21 mouse cellular contexts compared by ENCODE assay signal in the genomic region with DNA sequence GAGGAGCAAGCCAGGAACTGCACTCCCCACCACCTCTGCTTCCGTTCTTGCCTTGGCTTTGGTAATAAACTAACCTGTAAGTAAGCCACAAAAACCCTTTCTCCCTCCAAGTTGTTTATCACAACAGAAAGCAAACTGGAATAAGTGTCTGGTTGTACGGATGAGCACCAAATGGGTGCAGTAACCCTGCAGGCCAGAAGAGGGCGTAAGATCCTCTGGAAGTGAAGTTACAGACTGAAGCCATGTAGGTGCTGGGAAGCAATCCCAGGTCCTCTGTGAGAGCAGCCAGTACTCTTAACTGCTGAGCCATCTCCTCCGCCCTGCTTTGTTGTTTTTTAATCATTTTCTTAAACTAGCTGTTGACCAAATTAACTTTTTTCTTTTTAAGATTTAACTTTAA. TPM values are rescaled to one million over a fixed set of nuclear protein-coding genes. Genes with fewer than 3 reads are reported as not detected.
DNase-seq lines count a peak whose midpoint lies in the region; ATAC-seq and TF ChIP-seq lines count a peak whose summit lies in the region.
"Had no signal": no experiment of that assay in that cellular context is flagged by ENCODE, and none has a peak within 500 bp of the region (broad histone marks: within the 10 kb centered on the region; RNA-seq: fewer than 3 reads in every experiment).

No protein-coding gene starts in this region.

- WGBS in forebrain, postnatal 0 days, result 95% methylated on average over 4 of the region's 4 CpGs
- WGBS in forebrain, embryonic 12.5 days, result 94% methylated on average over 4 of the region's 4 CpGs
- WGBS in liver, adult 2 months, result 97% methylated on average over 4 of the region's 4 CpGs
- WGBS in liver, embryonic 11.5 days, result 86% methylated on average over 4 of the region's 4 CpGs

- DNase-seq in forebrain, postnatal 0 days, result no peak
- no peak for DNase-seq in liver, adult 2 months (ENCODE audit: extremely low read depth, low read depth, low spot score)
- DNase-seq in liver, embryonic 11.5 days (ENCODE audit: low spot score), result no peak
- DNase-seq in brain, embryonic 14.5 days (ENCODE audit: low read depth), result no peak
- no peak for DNase-seq in retina, postnatal 1 day
- no peak for DNase-seq in ovary, postnatal 14 days (ENCODE audit: low spot score)
- DNase-seq: adrenal gland, postnatal 10 days; cerebellum, postnatal 25 days; heart, adult 18-20 months; heart, postnatal 14 days; kidney, postnatal 14 days; right cerebral cortex, postnatal 14 days; thymus, postnatal 14 days had no signal

- no peak for TF ChIP-seq POLR2A in liver, adult 2 months (IDR thresholded peaks at IDR 0.05; ENCODE audit: extremely low read depth, insufficient read depth, low read length)
- TF ChIP-seq POLR2A in ES-Bruce4 (IDR thresholded peaks at IDR 0.05; ENCODE audit: insufficient read depth, low read length), result no peak
- TF ChIP-seq POLR2A in brain, embryonic 14.5 days (IDR thresholded peaks at IDR 0.05; ENCODE audit: borderline replicate concordance, extremely low read depth, insufficient read depth, insufficient read length, poor library complexity, severe bottlenecking), result no peak

- no peak overlapping the region for H3K27ac ChIP-seq in forebrain, postnatal 0 days (ENCODE audit: low read depth, low read length)
- no peak overlapping the region for H3K27ac ChIP-seq in forebrain, embryonic 12.5 days
- no peak overlapping the region for H3K27ac ChIP-seq in liver, adult 2 months (replicated peaks; ENCODE audit: insufficient read depth, low read depth, low read length)
- no peak overlapping the region for H3K27ac ChIP-seq in liver, embryonic 11.5 days (ENCODE audit: low read depth, low read length)
- H3K27ac ChIP-seq in ES-Bruce4 (ENCODE audit: insufficient read depth, low read length), result no peak overlapping the region
- H3K27ac ChIP-seq: limb, embryonic 10.5 days; lung, embryonic 15.5 days had no signal

- no peak for ATAC-seq in forebrain, postnatal 0 days
- ATAC-seq in forebrain, embryonic 12.5 days (ENCODE audit: low FRiP score), result no peak
- no peak for ATAC-seq in liver, embryonic 11.5 days (replicated peaks; ENCODE audit: low FRiP score)
- ATAC-seq: inflammation-experienced regulatory T-cells, adult 6 months had no signal

- H3K4me3 ChIP-seq in forebrain, postnatal 0 days (ENCODE audit: low read depth, low read length), result no peak overlapping the region
- no peak overlapping the region for H3K4me3 ChIP-seq in forebrain, embryonic 12.5 days (replicated peaks)
- H3K4me3 ChIP-seq in liver, adult 2 months (ENCODE audit: insufficient read depth, low read depth, low read length), result no peak overlapping the region
- H3K4me3 ChIP-seq in liver, embryonic 11.5 days (ENCODE audit: low read depth, low read length), result no peak overlapping the region
- H3K4me3 ChIP-seq in ES-Bruce4 (ENCODE audit: low read depth, low read length), result no peak overlapping the region
- H3K4me3 ChIP-seq: limb, embryonic 10.5 days; lung, embryonic 15.5 days; myocyte had no signal

- no peaks in the 10 kb centered on the region for H3K4me1 ChIP-seq in forebrain, postnatal 0 days (ENCODE audit: insufficient read depth)
- H3K4me1 ChIP-seq in forebrain, embryonic 12.5 days, result no peaks in the 10 kb centered on the region
- no peaks in the 10 kb centered on the region for H3K4me1 ChIP-seq in liver, adult 2 months (ENCODE audit: control insufficient read depth, insufficient read depth, low read length)
- no peaks in the 10 kb centered on the region for H3K4me1 ChIP-seq in liver, embryonic 11.5 days (replicated peaks; ENCODE audit: control insufficient read depth, insufficient read depth, low read length)
- no peaks in the 10 kb centered on the region for H3K4me1 ChIP-seq in ES-Bruce4 (ENCODE audit: control insufficient read depth, insufficient read depth, low read length)
- H3K4me1 ChIP-seq: limb, embryonic 10.5 days; lung, embryonic 15.5 days had no signal

- peak; percentile 22; the same call in 1 of the 2 replicates for TF ChIP-seq CTCF in forebrain, postnatal 0 days (IDR thresholded peaks at IDR 0.05; ENCODE audit: low read depth)
- peak; percentile 29; the same call in 1 of the 2 replicates for TF ChIP-seq CTCF in liver, adult 2 months (IDR thresholded peaks at IDR 0.05; ENCODE audit: low read depth, low read length)
- peak; percentile 53 for TF ChIP-seq CTCF in ES-Bruce4 (IDR thresholded peaks at IDR 0.05; ENCODE audit: low read depth, low read length)
- peak; percentile 43; the same call in 1 of the 2 replicates for TF ChIP-seq CTCF in brain, embryonic 14.5 days (IDR thresholded peaks at IDR 0.05; ENCODE audit: borderline replicate concordance, extremely low read depth, insufficient read depth, insufficient read length)

- H3K9me3 ChIP-seq in forebrain, postnatal 0 days (ENCODE audit: low read length), result no peaks in the 10 kb centered on the region
- no peaks in the 10 kb centered on the region; the same call in 1 of the 2 replicates for H3K9me3 ChIP-seq in forebrain, embryonic 12.5 days
- H3K9me3 ChIP-seq in liver, embryonic 11.5 days (ENCODE audit: control insufficient read depth, low read length), result no peaks in the 10 kb centered on the region
- H3K9me3 ChIP-seq in ES-Bruce4 (replicated peaks; ENCODE audit: control insufficient read depth, insufficient read depth, low read length, poor library complexity, severe bottlenecking), result no peaks in the 10 kb centered on the region
- H3K9me3 ChIP-seq: limb, embryonic 10.5 days; lung, embryonic 15.5 days had no signal

- H3K4me2 ChIP-seq in forebrain, postnatal 0 days (ENCODE audit: low read depth), result no peak overlapping the region
- H3K4me2 ChIP-seq in forebrain, embryonic 12.5 days, result no peak overlapping the region
- no peak overlapping the region for H3K4me2 ChIP-seq in liver, embryonic 11.5 days
- H3K4me2 ChIP-seq: lung, embryonic 15.5 days had no signal

- no peaks in the 10 kb centered on the region for H3K27me3 ChIP-seq in forebrain, postnatal 0 days (ENCODE audit: insufficient read depth, low read length)
- H3K27me3 ChIP-seq in forebrain, embryonic 12.5 days, result no peaks in the 10 kb centered on the region
- no peaks in the 10 kb centered on the region for H3K27me3 ChIP-seq in liver, adult 2 months (ENCODE audit: control insufficient read depth, insufficient read depth, low read length)
- no peaks in the 10 kb centered on the region for H3K27me3 ChIP-seq in liver, embryonic 11.5 days (replicated peaks; ENCODE audit: control insufficient read depth, insufficient read depth, low read length)
- no peaks in the 10 kb centered on the region for H3K27me3 ChIP-seq in ES-Bruce4 (ENCODE audit: control insufficient read depth, insufficient read depth, low read length, poor library complexity, severe bottlenecking)
- H3K27me3 ChIP-seq: lung, embryonic 15.5 days had no signal

- no peaks in the 10 kb centered on the region for H3K36me3 ChIP-seq in forebrain, postnatal 0 days (ENCODE audit: insufficient read depth)
- H3K36me3 ChIP-seq in forebrain, embryonic 12.5 days (replicated peaks), result no peaks in the 10 kb centered on the region
- no peaks in the 10 kb centered on the region for H3K36me3 ChIP-seq in liver, adult 2 months (ENCODE audit: control insufficient read depth, insufficient read depth, low read length)
- no peaks in the 10 kb centered on the region for H3K36me3 ChIP-seq in liver, embryonic 11.5 days (ENCODE audit: control insufficient read depth, insufficient read depth, low read length)
- no peaks in the 10 kb centered on the region for H3K36me3 ChIP-seq in ES-Bruce4 (ENCODE audit: control insufficient read depth, insufficient read depth, low read length, poor library complexity, severe bottlenecking)
- H3K36me3 ChIP-seq: limb, embryonic 10.5 days; lung, embryonic 15.5 days had no signal

- no peak for TF ChIP-seq EP300 in ES-Bruce4 (IDR thresholded peaks at IDR 0.05; ENCODE audit: insufficient read depth, low read depth, low read length)

- H3K9ac ChIP-seq in forebrain, postnatal 0 days, result no peak overlapping the region
- H3K9ac ChIP-seq in forebrain, embryonic 12.5 days, result no peak overlapping the region
- no peak overlapping the region for H3K9ac ChIP-seq in liver, adult 2 months (ENCODE audit: low read depth, low read length)
- H3K9ac ChIP-seq in liver, embryonic 11.5 days (ENCODE audit: low read depth, low read length), result no peak overlapping the region
- H3K9ac ChIP-seq in ES-Bruce4 (ENCODE audit: low read depth, poor library complexity, severe bottlenecking), result no peak overlapping the region
- H3K9ac ChIP-seq: lung, embryonic 15.5 days had no signal

- no peaks in the 10 kb centered on the region for H3K79me2 ChIP-seq in liver, adult 2 months (ENCODE audit: control insufficient read depth, insufficient read depth, low read length)

RNA-seq across cellular contexts. Expression of a gene that starts 13.0 kb away (rescaled TPM):
- 0.69 TPM in 1 of 2 replicates, not detected in the other for total RNA-seq in forebrain, postnatal 0 days (2014; rRNA removed)
- 0.16 TPM in 1 of 2 replicates, not detected in the other for polyA plus RNA-seq in forebrain, postnatal 0 days (2015; fragmentation: Nextera tagmentation; extraction: Ambion mirVana)
- polyA plus RNA-seq in forebrain, embryonic 12.5 days (2016; fragmentation: Nextera tagmentation; extraction: Ambion mirVana), result 0.31 TPM in 1 of 2 replicates, not detected in the other
- not detected in 2 replicates for total RNA-seq in liver, adult 2 months (2014; rRNA removed)
- not detected in 2 replicates for polyA plus RNA-seq in liver, adult 2 months (2012; rRNA removed)
- polyA plus RNA-seq in liver, embryonic 11.5 days (2014; fragmentation: Nextera tagmentation; extraction: Ambion mirVana), result 0.31 and 1.4 TPM in 2 replicates
- polyA plus RNA-seq in ES-Bruce4 (2011; ENCODE audit: insufficient read depth, insufficient read length, low read depth, missing spikeins), result 0.72 and 3.6 TPM in 2 replicates
- 0.11 TPM in 1 of 2 replicates, not detected in the other for polyA plus RNA-seq in brain, embryonic 14.5 days (2012; rRNA removed)
- total RNA-seq: layer of hippocampus, postnatal 25 days had no signal
- polyA plus RNA-seq: embryonic facial prominence, embryonic 11.5 days; inflammation-experienced regulatory T-cells, adult 6 months had no signal

RNA-seq across cellular contexts. Expression of a gene that starts 19.5 kb away (rescaled TPM):
- total RNA-seq in forebrain, postnatal 0 days (2014; rRNA removed), result 0.19 TPM in 1 of 2 replicates, not detected in the other
- 0.21 and 0.25 TPM in 2 replicates for polyA plus RNA-seq in forebrain, postnatal 0 days (2015; fragmentation: Nextera tagmentation; extraction: Ambion mirVana)
- polyA plus RNA-seq in forebrain, embryonic 12.5 days (2016; fragmentation: Nextera tagmentation; extraction: Ambion mirVana), result 0.28 TPM in 1 of 2 replicates, not detected in the other
- 11.9 and 24.6 TPM in 2 replicates for total RNA-seq in liver, adult 2 months (2014; rRNA removed)
- 30.5 and 50.3 TPM in 2 replicates for polyA plus RNA-seq in liver, adult 2 months (2012; rRNA removed)
- 16.3 and 19.5 TPM in 2 replicates for polyA plus RNA-seq in liver, embryonic 11.5 days (2014; fragmentation: Nextera tagmentation; extraction: Ambion mirVana)
- 0.82 TPM in 1 of 2 replicates, not detected in the other for polyA plus RNA-seq in ES-Bruce4 (2011; ENCODE audit: insufficient read depth, insufficient read length, low read depth, missing spikeins)
- 0.45 and 0.73 TPM in 2 replicates for polyA plus RNA-seq in brain, embryonic 14.5 days (2012; rRNA removed)
- total RNA-seq: heart, postnatal 14 days; layer of hippocampus, postnatal 25 days had no signal
- polyA plus RNA-seq: inflammation-experienced regulatory T-cells, adult 6 months; myocyte had no signal

RNA-seq across cellular contexts. Expression of a gene that starts 22.8 kb away (rescaled TPM):
- 1.2 and 5.0 TPM in 2 replicates for total RNA-seq in forebrain, postnatal 0 days (2014; rRNA removed)
- 11.9 and 12.0 TPM in 2 replicates for polyA plus RNA-seq in forebrain, postnatal 0 days (2015; fragmentation: Nextera tagmentation; extraction: Ambion mirVana)
- polyA plus RNA-seq in forebrain, embryonic 12.5 days (2016; fragmentation: Nextera tagmentation; extraction: Ambion mirVana), result 11.4 and 11.7 TPM in 2 replicates
- 4.3 and 6.0 TPM in 2 replicates for total RNA-seq in liver, adult 2 months (2014; rRNA removed)
- 3.4 and 3.6 TPM in 2 replicates for polyA plus RNA-seq in liver, adult 2 months (2012; rRNA removed)
- polyA plus RNA-seq in liver, embryonic 11.5 days (2014; fragmentation: Nextera tagmentation; extraction: Ambion mirVana), result 14.0 and 17.7 TPM in 2 replicates
- 15.5 and 19.8 TPM in 2 replicates for polyA plus RNA-seq in ES-Bruce4 (2011; ENCODE audit: insufficient read depth, insufficient read length, low read depth, missing spikeins)
- polyA plus RNA-seq in brain, embryonic 14.5 days (2012; rRNA removed), result 3.0 and 3.6 TPM in 2 replicates

RNA-seq across cellular contexts. Expression of a gene that starts 22.9 kb away (rescaled TPM):
- total RNA-seq in forebrain, postnatal 0 days (2014; rRNA removed), result 373 and 393 TPM in 2 replicates
- 440 and 452 TPM in 2 replicates for polyA plus RNA-seq in forebrain, postnatal 0 days (2015; fragmentation: Nextera tagmentation; extraction: Ambion mirVana)
- polyA plus RNA-seq in forebrain, embryonic 12.5 days (2016; fragmentation: Nextera tagmentation; extraction: Ambion mirVana), result 627 and 646 TPM in 2 replicates
- total RNA-seq in liver, adult 2 months (2014; rRNA removed), result 104 and 130 TPM in 2 replicates
- polyA plus RNA-seq in liver, adult 2 months (2012; rRNA removed), result 78.2 and 79.7 TPM in 2 replicates
- 694 and 747 TPM in 2 replicates for polyA plus RNA-seq in liver, embryonic 11.5 days (2014; fragmentation: Nextera tagmentation; extraction: Ambion mirVana)
- 584 and 609 TPM in 2 replicates for polyA plus RNA-seq in ES-Bruce4 (2011; ENCODE audit: insufficient read depth, insufficient read length, low read depth, missing spikeins)
- 337 and 373 TPM in 2 replicates for polyA plus RNA-seq in brain, embryonic 14.5 days (2012; rRNA removed)

RNA-seq across cellular contexts. Expression of a gene that starts 50.8 kb away (rescaled TPM):
- 44.8 and 55.2 TPM in 2 replicates for total RNA-seq in forebrain, postnatal 0 days (2014; rRNA removed)
- polyA plus RNA-seq in forebrain, postnatal 0 days (2015; fragmentation: Nextera tagmentation; extraction: Ambion mirVana), result 118 and 125 TPM in 2 replicates
- polyA plus RNA-seq in forebrain, embryonic 12.5 days (2016; fragmentation: Nextera tagmentation; extraction: Ambion mirVana), result 86.7 and 87.5 TPM in 2 replicates
- total RNA-seq in liver, adult 2 months (2014; rRNA removed), result 17.8 and 26.6 TPM in 2 replicates
- 136 and 154 TPM in 2 replicates for polyA plus RNA-seq in liver, adult 2 months (2012; rRNA removed)
- polyA plus RNA-seq in liver, embryonic 11.5 days (2014; fragmentation: Nextera tagmentation; extraction: Ambion mirVana), result 111 and 113 TPM in 2 replicates
- 89.0 and 93.3 TPM in 2 replicates for polyA plus RNA-seq in ES-Bruce4 (2011; ENCODE audit: insufficient read depth, insufficient read length, low read depth, missing spikeins)
- 65.4 and 74.5 TPM in 2 replicates for polyA plus RNA-seq in brain, embryonic 14.5 days (2012; rRNA removed)
